Mouse (Mus musculus) neural tube, embryonic 14.5 days (tissue): ENCODE data around the gene Gm38392. TPM values are rescaled to one million over a fixed set of nuclear protein-coding genes. Genes with fewer than 3 reads are reported as not detected.
A peak's percentile ranks its signal among the peaks of the same experiment; 100 is the strongest.

ENCODE experiments used
- ATAC-seq: fragments of 200-750 bp; cut with Nextera tagmentation; 2 replicates; pipeline ENCODE4 v1.8.0; 2017; ENCODE audit warnings: low read depth, mild to moderate bottlenecking, moderate TSS enrichment, moderate library complexity
- H3K27ac ChIP-seq: fragments of 300-500 bp; sonication (generic); 2 replicates; pipeline ENCODE4 v1.5.1; 2014; ENCODE audit warnings: low read depth, mild to moderate bottlenecking, control low read depth, low read length, moderate library complexity, mixed read lengths
- H3K27me3 ChIP-seq: fragments of 300-500 bp; sonication (generic); 2 replicates; pipeline ENCODE4 v1.6.1; 2014; ENCODE audit warnings: low read length; ENCODE audit not compliant: control insufficient read depth, insufficient read depth
- H3K36me3 ChIP-seq: fragments of 300-500 bp; sonication (generic); 2 replicates; pipeline ENCODE4 v1.6.1; 2014; ENCODE audit warnings: low read length, mixed read lengths; ENCODE audit not compliant: control insufficient read depth, insufficient read depth
- H3K4me1 ChIP-seq: fragments of 300-500 bp; sonication (generic); 2 replicates; pipeline ENCODE4 v1.6.1; 2014; ENCODE audit warnings: low read length; ENCODE audit not compliant: control insufficient read depth, insufficient read depth
- H3K4me2 ChIP-seq: fragments of 300-500 bp; sonication (generic); 2 replicates; pipeline ENCODE4 v1.6.1; 2014; ENCODE audit warnings: mild to moderate bottlenecking, low read depth, low read length, control low read depth
- H3K4me3 ChIP-seq: fragments of 300-500 bp; sonication (generic); 2 replicates; pipeline ENCODE4 v1.5.1; 2014; ENCODE audit warnings: low read depth, low read length, control low read depth, mixed read lengths
- H3K9ac ChIP-seq: fragments of 300-500 bp; sonication (generic); replicated peaks from 2 replicates; pipeline ENCODE4 v1.6.1; 2014; ENCODE audit warnings: low read depth, mild to moderate bottlenecking, control low read depth, low read length, mixed read lengths
- H3K9me3 ChIP-seq: fragments of 300-500 bp; sonication (generic); 2 replicates; pipeline ENCODE4 v1.6.1; 2016; ENCODE audit warnings: low read length; ENCODE audit not compliant: control insufficient read depth
- WGBS: fragments of 180-500 bp; shearing (Covaris S2); extraction: QIAGEN DNeasy Blood & Tissue Kit; methylation state at CpG from one replicate; pipeline ENCODE4 v1.1.7; 2014; 5-methylcytosine and 5-hydroxymethylcytosine counted together
- polyA plus RNA-seq: library from polyadenylated mRNA; unstranded; fragments of >200 nt; fragmentation: Nextera tagmentation; extraction: Ambion mirVana; gene quantifications from 2 replicates; pipeline ENCODE4 v1.2.1, GENCODE M21; 2014

Gene Gm38392
- polyA plus RNA-seq, 1 experiment from 2014 or later: 0.72 TPM

GRCm38 (mm10) chr3:88205176-88205562 is 81.8 kb downstream of the Gm38392 start:
- no peaks in the 10 kb centered on the region for H3K27me3 ChIP-seq
- H3K9me3 ChIP-seq: no peaks in the 10 kb centered on the region
- peak overlapping the region; percentile 43; the same call in 1 of the 2 replicates for H3K9ac ChIP-seq
- peak overlapping the region; percentile 93; the same call in 1 of the 2 replicates for H3K4me2 ChIP-seq
- peaks cover 53% of the 10 kb centered on the region for H3K4me1 ChIP-seq
- no peaks in the 10 kb centered on the region for H3K36me3 ChIP-seq
- ATAC-seq: peak; percentile 8
- WGBS: 0% methylated on average over 4 of the region's 4 CpGs
- H3K4me3 ChIP-seq: 0 out of 2 replicates have a peak overlapping the region, but pooled peaks have one; percentile 3
- H3K27ac ChIP-seq: peak overlapping the region; percentile 99

GRCm38 (mm10) chr3:88204751-88205150 is 82.3 kb downstream of the Gm38392 start:
- no peak for ATAC-seq
- Histone ChIP-seq H3K9me3 (no peaks in the 10 kb centered on the region), H3K4me3 (0 out of 2 replicates have a peak overlapping the region, but pooled peaks have one; percentile 3), H3K27me3 (no peaks in the 10 kb centered on the region), H3K4me1 (peaks cover 50% of the 10 kb centered on the region), H3K36me3 (no peaks in the 10 kb centered on the region), H3K27ac (peak overlapping the region; percentile 99), H3K4me2 (peak overlapping the region; percentile 93; the same call in 1 of the 2 replicates), H3K9ac (peak overlapping the region; percentile 43; the same call in 1 of the 2 replicates)
- WGBS: 12% methylated on average over 1 of the region's 1 CpGs

GRCm38 (mm10) chr3:88203999-88204700 is 82.9 kb downstream of the Gm38392 start:
- Histone ChIP-seq H3K27me3 (no peaks in the 10 kb centered on the region), H3K36me3 (no peaks in the 10 kb centered on the region), H3K4me1 (peaks cover 50% of the 10 kb centered on the region), H3K9me3 (no peaks in the 10 kb centered on the region), H3K27ac (peak overlapping the region; percentile 99), H3K9ac (peak overlapping the region; percentile 43), H3K4me2 (peak overlapping the region; percentile 93), H3K4me3 (no peak overlapping the region)
- no peak for ATAC-seq
- 9% methylated on average over 7 of the region's 7 CpGs for WGBS

GRCm38 (mm10) chr3:88203456-88203855 is 83.6 kb downstream of the Gm38392 start:
- no peak overlapping the region for H3K4me3 ChIP-seq
- no peaks in the 10 kb centered on the region for H3K36me3 ChIP-seq
- peak overlapping the region; percentile 43; the same call in 1 of the 2 replicates for H3K9ac ChIP-seq
- no peaks in the 10 kb centered on the region for H3K9me3 ChIP-seq
- no peak for ATAC-seq
- peak overlapping the region; percentile 93 for H3K4me2 ChIP-seq
- H3K27me3 ChIP-seq: no peaks in the 10 kb centered on the region
- H3K4me1 ChIP-seq: peaks cover 50% of the 10 kb centered on the region
- WGBS: 6% methylated on average over 5 of the region's 5 CpGs
- peak overlapping the region; percentile 99 for H3K27ac ChIP-seq

- Histone ChIP-seq H3K9ac (peak overlapping the region; percentile 21), H3K36me3 (no peaks in the 10 kb centered on the region), H3K4me3 (no peak overlapping the region), H3K9me3 (no peaks in the 10 kb centered on the region), H3K27me3 (no peaks in the 10 kb centered on the region), H3K4me2 (peak overlapping the region; percentile 93; the same call in 1 of the 2 replicates), H3K4me1 (peaks cover 52% of the 10 kb centered on the region), H3K27ac (peak overlapping the region; percentile 99)
- 10% methylated on average over 6 of the region's 6 CpGs for WGBS
- no peak for ATAC-seq
These were observed 84.0 kb downstream of the Gm38392 start for GRCm38 (mm10) chr3:88202986-88203385.

- Histone ChIP-seq H3K4me3 (peak overlapping the region; percentile 46), H3K27me3 (no peaks in the 10 kb centered on the region), H3K9ac (peak overlapping the region; percentile 93), H3K36me3 (no peaks in the 10 kb centered on the region), H3K9me3 (no peaks in the 10 kb centered on the region), H3K4me1 (peaks cover 54% of the 10 kb centered on the region), H3K27ac (peak overlapping the region; percentile 99), H3K4me2 (peak overlapping the region; percentile 93)
- 12% methylated on average over 5 of the region's 5 CpGs for WGBS
- ATAC-seq: no peak
These were observed 85.4 kb downstream of the Gm38392 start for GRCm38 (mm10) chr3:88201640-88202039.

GRCm38 (mm10) chr3:88200972-88201330 is 86.1 kb downstream of the Gm38392 start:
- WGBS: under 1% methylated on average over 37 of the region's 37 CpGs
- ATAC-seq: no peak
- Histone ChIP-seq H3K4me1 (peaks cover 49% of the 10 kb centered on the region), H3K27ac (peak overlapping the region; percentile 99), H3K4me2 (peak overlapping the region; percentile 93), H3K9ac (peak overlapping the region; percentile 93), H3K36me3 (no peaks in the 10 kb centered on the region), H3K27me3 (no peaks in the 10 kb centered on the region), H3K4me3 (peak overlapping the region; percentile 46), H3K9me3 (no peaks in the 10 kb centered on the region)

GRCm38 (mm10) chr3:88200161-88200971 is 86.6 kb downstream of the Gm38392 start:
- peaks cover 45% of the 10 kb centered on the region for H3K4me1 ChIP-seq
- no peak for ATAC-seq
- H3K27ac ChIP-seq: peak overlapping the region; percentile 99

More at GRCm38 (mm10) chr3:88200161-88200971, 86.6 kb downstream of the Gm38392 start:
- under 1% methylated on average over 44 of the region's 61 CpGs for WGBS
- Histone ChIP-seq H3K4me2 (peak overlapping the region; percentile 93), H3K36me3 (no peaks in the 10 kb centered on the region), H3K4me3 (peak overlapping the region; percentile 46), H3K27me3 (no peaks in the 10 kb centered on the region), H3K9ac (peak overlapping the region; percentile 93), H3K9me3 (no peaks in the 10 kb centered on the region)
